Mouse (Mus musculus): ENCODE data around the gene Tmem210.

DNA sequence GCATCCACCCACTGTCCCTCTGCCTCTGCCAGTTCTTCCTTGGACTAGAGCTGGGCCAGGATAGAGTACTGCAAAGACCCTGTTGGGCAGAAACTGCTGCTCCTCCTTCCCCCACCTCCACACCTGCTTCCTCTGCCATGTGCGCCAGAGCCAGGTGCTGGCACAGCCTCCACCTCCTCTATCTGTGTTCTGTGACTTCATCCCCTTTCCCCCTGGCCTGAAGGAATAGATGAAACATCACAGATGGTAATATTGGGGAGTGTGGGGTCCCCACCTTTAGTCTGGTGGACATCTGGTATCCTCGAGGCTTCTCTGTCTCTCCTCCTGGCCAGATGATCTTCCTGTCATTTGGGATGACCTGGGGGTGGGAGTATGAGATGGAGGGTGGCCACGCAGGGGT lies 15.5 kb downstream of the Tmem210 start:
- TF ChIP-seq CTCF (IDR thresholded peaks at IDR 0.05; ENCODE audit: low read depth) (no peak), EP300 (IDR thresholded peaks at IDR 0.05; ENCODE audit: low read depth) (no peak)
